12 mouse cellular contexts compared by ENCODE assay signal in the genomic region with DNA sequence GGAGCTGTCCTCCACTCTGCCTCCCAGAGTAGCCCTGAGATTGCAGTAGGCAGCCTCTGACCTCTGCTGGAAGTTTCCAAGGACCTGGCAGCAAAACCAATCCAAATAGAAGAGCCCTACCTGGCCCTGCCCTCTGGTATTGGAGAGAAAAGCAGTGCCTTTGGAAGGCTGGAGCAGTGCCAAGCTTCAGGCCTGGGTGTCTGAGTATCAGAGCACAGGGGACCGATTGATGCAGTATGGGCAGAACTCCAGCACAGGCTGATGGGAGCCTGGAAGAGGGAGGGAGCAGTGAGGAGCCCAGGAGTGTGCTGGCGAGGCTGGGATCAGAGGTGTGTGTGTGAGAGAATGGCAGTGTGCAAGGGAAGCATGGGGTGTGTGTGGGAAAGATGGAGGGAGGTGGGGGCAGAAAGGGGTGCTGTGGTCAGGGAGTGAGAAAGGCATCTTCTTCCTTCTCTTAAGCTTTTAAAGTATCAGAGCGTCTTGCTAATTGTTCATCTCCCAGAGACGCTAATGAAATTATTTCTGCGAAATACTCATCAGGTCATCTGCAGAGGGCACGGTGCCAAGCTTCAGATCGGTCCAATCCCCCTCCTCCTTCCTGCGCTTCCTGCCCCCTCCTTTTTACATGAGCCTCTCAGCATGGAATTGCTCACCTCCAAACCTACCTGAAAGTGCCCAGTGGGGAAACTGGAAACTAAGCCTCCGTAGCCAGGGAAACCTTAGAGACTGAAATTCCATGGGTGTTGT. TPM values are rescaled to one million over a fixed set of nuclear protein-coding genes. Genes with fewer than 3 reads are reported as not detected.
DNase-seq lines count a peak whose midpoint lies in the region; ATAC-seq and TF ChIP-seq lines count a peak whose summit lies in the region.
"Had no signal": no experiment of that assay in that cellular context is flagged by ENCODE, and none has a peak within 500 bp of the region (broad histone marks: within the 10 kb centered on the region; RNA-seq: fewer than 3 reads in every experiment).

No protein-coding gene starts in this region.

- no peak overlapping the region for H3K4me3 ChIP-seq in hindbrain, embryonic 13.5 days
- H3K4me3 ChIP-seq in hindbrain, embryonic 10.5 days: no peak overlapping the region
- H3K4me3 ChIP-seq in midbrain, postnatal 0 days (ENCODE audit: low read depth, low read length): no peak overlapping the region
- H3K4me3 ChIP-seq: embryonic facial prominence, embryonic 12.5 days; gastrocnemius, adult 2 months; liver, embryonic 13.5 days had no signal

- no peak for ATAC-seq in cerebellum, adult (ENCODE audit: insufficient number of reproducible peaks, low FRiP score, low TSS enrichment)
- ATAC-seq in hindbrain, embryonic 13.5 days (ENCODE audit: low FRiP score): peak; percentile 41; the same call in 1 of the 2 replicates
- ATAC-seq in midbrain, postnatal 0 days (ENCODE audit: low FRiP score): no peak
- ATAC-seq: lung, postnatal 0 days had no signal

- TF ChIP-seq CTCF in midbrain, postnatal 0 days (IDR thresholded peaks at IDR 0.05): no peak; the same call in 1 of the 2 replicates

- 38% methylated on average over 9 of the region's 9 CpGs for WGBS in hindbrain, embryonic 13.5 days
- WGBS in hindbrain, embryonic 10.5 days: 54% methylated on average over 9 of the region's 9 CpGs
- WGBS in midbrain, postnatal 0 days: 40% methylated on average over 9 of the region's 9 CpGs

- no peak overlapping the region for H3K4me2 ChIP-seq in hindbrain, embryonic 13.5 days
- no peak overlapping the region for H3K4me2 ChIP-seq in midbrain, postnatal 0 days (ENCODE audit: low read depth, low read length, poor library complexity, severe bottlenecking)
- H3K4me2 ChIP-seq: embryonic facial prominence, embryonic 12.5 days; liver, embryonic 13.5 days had no signal

- H3K36me3 ChIP-seq in hindbrain, embryonic 13.5 days: no peaks in the 10 kb centered on the region
- H3K36me3 ChIP-seq in hindbrain, embryonic 10.5 days: no peaks in the 10 kb centered on the region
- no peaks in the 10 kb centered on the region for H3K36me3 ChIP-seq in midbrain, postnatal 0 days (ENCODE audit: insufficient read depth, low read length)
- H3K36me3 ChIP-seq: embryonic facial prominence, embryonic 12.5 days; liver, embryonic 13.5 days had no signal

- H3K27ac ChIP-seq in hindbrain, embryonic 13.5 days: no peak overlapping the region; the same call in 1 of the 2 replicates
- H3K27ac ChIP-seq in hindbrain, embryonic 10.5 days: no peak overlapping the region
- H3K27ac ChIP-seq in midbrain, postnatal 0 days (ENCODE audit: low read depth, low read length): no peak overlapping the region
- H3K27ac ChIP-seq: embryonic facial prominence, embryonic 12.5 days; gastrocnemius, adult 2 months; liver, embryonic 13.5 days had no signal

- DNase-seq in cerebellum, adult 11-12 months: peak; percentile 55
- no peak for DNase-seq in hindbrain, embryonic 10.5 days (ENCODE audit: low spot score)
- peak; percentile 64 for DNase-seq in retina, postnatal 1 day
- no peak for DNase-seq in retina, embryonic 14.5 days (ENCODE audit: low spot score)
- DNase-seq in midbrain, postnatal 0 days (ENCODE audit: low spot score): peak; percentile 76
- no peak for DNase-seq in ovary, postnatal 14 days (ENCODE audit: low spot score)
- DNase-seq: gastrocnemius, adult 2 months; liver, embryonic 13.5 days had no signal

- H3K9ac ChIP-seq in hindbrain, embryonic 13.5 days: peak overlapping the region; percentile 4; the same call in 1 of the 2 replicates
- no peak overlapping the region for H3K9ac ChIP-seq in midbrain, postnatal 0 days (replicated peaks; ENCODE audit: low read length, poor library complexity, severe bottlenecking)
- H3K9ac ChIP-seq: embryonic facial prominence, embryonic 12.5 days; liver, embryonic 13.5 days had no signal

- H3K9me3 ChIP-seq in hindbrain, embryonic 13.5 days: no peaks in the 10 kb centered on the region
- no peaks in the 10 kb centered on the region for H3K9me3 ChIP-seq in hindbrain, embryonic 10.5 days
- H3K9me3 ChIP-seq in midbrain, postnatal 0 days (ENCODE audit: low read length): no peaks in the 10 kb centered on the region
- H3K9me3 ChIP-seq: embryonic facial prominence, embryonic 12.5 days; liver, embryonic 13.5 days had no signal

- peaks cover 75% of the 10 kb centered on the region for H3K27me3 ChIP-seq in hindbrain, embryonic 13.5 days
- peaks cover 100% of the 10 kb centered on the region for H3K27me3 ChIP-seq in hindbrain, embryonic 10.5 days (ENCODE audit: insufficient read depth, poor library complexity, severe bottlenecking)
- no peaks in the 10 kb centered on the region; the same call in 1 of the 2 replicates for H3K27me3 ChIP-seq in midbrain, postnatal 0 days (ENCODE audit: insufficient read depth, low read length)

- H3K4me1 ChIP-seq in hindbrain, embryonic 13.5 days (replicated peaks): peaks cover 45% of the 10 kb centered on the region
- peaks cover 14% of the 10 kb centered on the region for H3K4me1 ChIP-seq in hindbrain, embryonic 10.5 days (replicated peaks)
- peaks cover 5% of the 10 kb centered on the region; the same call in 1 of the 2 replicates for H3K4me1 ChIP-seq in midbrain, postnatal 0 days (ENCODE audit: insufficient read depth, low read length)

RNA-seq across cellular contexts. Expression of gene Unc5a, which starts 4.6 kb away (rescaled TPM):
- polyA plus RNA-seq in hindbrain, embryonic 13.5 days (2015; fragmentation: Nextera tagmentation; extraction: Ambion mirVana): 7.8 and 8.4 TPM in 2 replicates
- polyA plus RNA-seq in hindbrain, embryonic 10.5 days (2016; fragmentation: Nextera tagmentation; extraction: Ambion mirVana): 2.0 and 4.4 TPM in 2 replicates
- total RNA-seq in midbrain, postnatal 0 days (2014; rRNA removed): 24.2 and 29.0 TPM in 2 replicates
- polyA plus RNA-seq in midbrain, postnatal 0 days (2015; fragmentation: Nextera tagmentation; extraction: Ambion mirVana): 12.7 and 14.3 TPM in 2 replicates

Comparison
In these comparisons a context has a peak if more than half of its experiments do, and no peak if none do; other contexts are left out.
1. DNase-seq: peak in cerebellum, adult 11-12 months (single experiment), retina, postnatal 1 day (single experiment) and midbrain, postnatal 0 days (single experiment); none in hindbrain, embryonic 10.5 days (single experiment), retina, embryonic 14.5 days (single experiment) and ovary, postnatal 14 days (single experiment).